Mouse (Mus musculus): ENCODE measurements around the gene Prmt8.

DNA sequence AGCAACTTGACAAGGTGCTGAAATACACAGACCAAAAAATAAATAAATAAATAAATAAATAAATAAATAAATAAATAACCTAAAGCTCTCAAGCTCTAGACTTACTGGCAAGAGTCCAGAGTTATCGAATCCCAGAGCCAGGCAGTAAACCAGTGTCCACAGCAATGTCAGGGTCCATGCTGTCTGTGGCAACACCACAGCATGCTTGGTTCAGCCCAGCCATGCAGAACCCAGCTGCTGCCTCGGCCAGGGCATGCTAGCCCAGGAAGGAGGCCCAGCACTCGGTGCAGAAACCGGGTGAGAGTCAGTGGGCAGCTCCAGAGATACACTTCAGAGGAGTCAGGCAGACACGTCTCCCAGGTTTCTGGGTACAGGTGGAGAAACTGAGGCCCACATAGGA lies 29.4 kb downstream of the Prmt8 start:
- TF ChIP-seq POLR2A (IDR thresholded peaks at IDR 0.05; ENCODE audit: insufficient read depth, low read length) (no peak), EP300 (IDR thresholded peaks at IDR 0.05; ENCODE audit: insufficient read depth, low read depth, low read length) (no peak)

All from ES-Bruce4 (cell line).